Mouse (Mus musculus) olfactory bulb, adult 2 months (tissue): ENCODE results near the gene Ksr1.

Experiments
- CTCF ChIP-seq: fragments of 200-500 bp; IDR thresholded peaks from 2 replicates; pipeline ENCODE4 v1.5.1; 2012; ENCODE audit warnings: low read depth, mild to moderate bottlenecking, low read length, moderate library complexity; ENCODE audit not compliant: insufficient read depth
- POLR2A ChIP-seq: fragments of 200-500 bp; IDR thresholded peaks from 2 replicates; pipeline ENCODE4 v1.6.1; 2012; ENCODE audit warnings: mild to moderate bottlenecking, low read depth, low read length, moderate library complexity; ENCODE audit not compliant: insufficient read depth

DNA sequence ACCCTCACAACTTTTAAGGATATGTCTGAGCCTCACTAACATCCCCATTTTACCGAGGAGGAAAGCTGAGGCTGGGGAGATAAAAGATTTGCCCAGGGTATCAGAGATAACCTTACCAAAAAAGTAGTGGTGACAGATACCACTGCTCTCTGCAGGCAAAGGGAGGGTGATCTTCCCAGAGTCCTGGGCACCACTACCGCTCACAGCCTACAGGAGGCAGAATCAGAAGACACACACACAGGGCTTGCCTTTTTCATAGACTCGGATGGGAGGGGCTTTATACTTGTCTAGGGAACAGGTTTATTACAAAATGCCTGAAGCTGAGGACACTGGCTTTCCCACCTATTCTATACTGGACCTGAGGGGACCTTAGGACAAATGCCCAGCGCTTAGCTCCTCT lies 43.9 kb downstream of the Ksr1 start:
- TF ChIP-seq CTCF (no peak), POLR2A (no peak)
